In genomic region chr17:84183291-84183781, GRCm38 (mm10) we compare ENCODE assay signal across 7 mouse cellular contexts. TPM values are rescaled to one million over a fixed set of nuclear protein-coding genes. Genes with fewer than 3 reads are reported as not detected.
DNase-seq lines count a peak whose midpoint lies in the region; ATAC-seq lines count a peak whose summit lies in the region.

No protein-coding gene starts in this region.

- H3K36me3 ChIP-seq in embryonic facial prominence, embryonic 10.5 days (replicated peaks) = peaks cover 26% of the 10 kb centered on the region
- peaks cover 25% of the 10 kb centered on the region for H3K36me3 ChIP-seq in limb, embryonic 12.5 days
- H3K36me3 ChIP-seq in midbrain, embryonic 13.5 days = no peaks in the 10 kb centered on the region

- H3K27me3 ChIP-seq in embryonic facial prominence, embryonic 10.5 days (replicated peaks; ENCODE audit: low read depth, poor library complexity, severe bottlenecking) = no peaks in the 10 kb centered on the region
- no peaks in the 10 kb centered on the region for H3K27me3 ChIP-seq in limb, embryonic 12.5 days
- H3K27me3 ChIP-seq in midbrain, embryonic 13.5 days = peaks cover 9% of the 10 kb centered on the region; the same call in 1 of the 2 replicates

- H3K4me2 ChIP-seq in limb, embryonic 12.5 days = peak overlapping the region; percentile 73
- peak overlapping the region; percentile 43 for H3K4me2 ChIP-seq in midbrain, embryonic 13.5 days (replicated peaks)

- H3K4me3 ChIP-seq in embryonic facial prominence, embryonic 10.5 days = peak overlapping the region; percentile 51
- H3K4me3 ChIP-seq in limb, embryonic 12.5 days (replicated peaks) = peak overlapping the region; percentile 44
- H3K4me3 ChIP-seq in midbrain, embryonic 13.5 days (replicated peaks) = no peak overlapping the region; the same call in 1 of the 2 replicates

- peak overlapping the region; percentile 67 for H3K9ac ChIP-seq in limb, embryonic 12.5 days (replicated peaks)
- peak overlapping the region; percentile 20; the same call in 1 of the 2 replicates for H3K9ac ChIP-seq in midbrain, embryonic 13.5 days (replicated peaks)

- peak; percentile 96 to 98 for DNase-seq in adrenal gland, adult (ENCODE audit: inconsistent age in 2 of 2, low spot score in 1 of 2)
- DNase-seq in embryonic facial prominence, embryonic 10.5 days (ENCODE audit: low spot score) = peak; percentile 90
- DNase-seq in kidney, adult 18-20 months = peak; percentile 96
- DNase-seq in spleen, adult 12 weeks (ENCODE audit: low spot score) = peak; percentile 74

- 2% methylated on average over 12 of the region's 12 CpGs for WGBS in embryonic facial prominence, embryonic 10.5 days
- under 1% methylated on average over 12 of the region's 12 CpGs for WGBS in limb, embryonic 12.5 days
- WGBS in midbrain, embryonic 13.5 days = 6% methylated on average over 12 of the region's 12 CpGs

- H3K4me1 ChIP-seq in embryonic facial prominence, embryonic 10.5 days = peaks cover 60% of the 10 kb centered on the region
- H3K4me1 ChIP-seq in limb, embryonic 12.5 days (replicated peaks) = peaks cover 46% of the 10 kb centered on the region
- peaks cover 37% of the 10 kb centered on the region for H3K4me1 ChIP-seq in midbrain, embryonic 13.5 days (replicated peaks)

- H3K9me3 ChIP-seq in embryonic facial prominence, embryonic 10.5 days = no peaks in the 10 kb centered on the region
- no peaks in the 10 kb centered on the region for H3K9me3 ChIP-seq in limb, embryonic 12.5 days
- H3K9me3 ChIP-seq in midbrain, embryonic 13.5 days = no peaks in the 10 kb centered on the region

- peak overlapping the region; percentile 85 for H3K27ac ChIP-seq in embryonic facial prominence, embryonic 10.5 days (replicated peaks)
- H3K27ac ChIP-seq in limb, embryonic 12.5 days = peak overlapping the region; percentile 94
- H3K27ac ChIP-seq in midbrain, embryonic 13.5 days = no peak overlapping the region

- peak; percentile 7 for ATAC-seq in granulocyte monocyte progenitor cell, adult 5-6 weeks (replicated peaks; ENCODE audit: poor library complexity, severe bottlenecking)
- ATAC-seq in limb, embryonic 12.5 days (ENCODE audit: insufficient number of reproducible peaks, insufficient read depth, low FRiP score, low TSS enrichment, low read depth) = no peak
- ATAC-seq in midbrain, embryonic 13.5 days = no peak

RNA-seq across cellular contexts. Expression of gene Zfp36l2, which starts 4.4 kb away (rescaled TPM):
- 10.8 and 12.0 TPM in 2 replicates for polyA plus RNA-seq in embryonic facial prominence, embryonic 10.5 days (2016; fragmentation: Nextera tagmentation; extraction: Ambion mirVana)
- total RNA-seq in granulocyte monocyte progenitor cell, adult 5-6 weeks (2014; fragmentation: Nextera tagmentation) = 199 TPM in 2 replicates
- total RNA-seq in granulocyte monocyte progenitor cell, adult 5-6 weeks (2017) = 91.5 and 99.4 TPM in 2 replicates
- 27.9 and 32.7 TPM in 2 replicates for polyA plus RNA-seq in limb, embryonic 12.5 days (2016; fragmentation: Nextera tagmentation; extraction: Ambion mirVana)
- 3.6 and 4.4 TPM in 2 replicates for polyA plus RNA-seq in midbrain, embryonic 13.5 days (2015; fragmentation: Nextera tagmentation; extraction: Ambion mirVana)
